Mouse (Mus musculus) midbrain, postnatal 0 days (tissue): ENCODE measurements around the gene Hspb7. TPM values are rescaled to one million over a fixed set of nuclear protein-coding genes. Genes with fewer than 3 reads are reported as not detected.

Source experiments
- ATAC-seq: fragments of 200-750 bp; cut with Nextera tagmentation; 2 replicates; pipeline ENCODE4 v1.8.0; 2017; ENCODE audit warnings: moderate number of reproducible peaks, mild to moderate bottlenecking, moderate TSS enrichment, moderate library complexity; ENCODE audit not compliant: low FRiP score
- DNase-seq: peaks from one replicate; pipeline ENCODE4 v3.0.0-alpha.2; 2015; ENCODE audit warnings: low spot score
- H3K27ac ChIP-seq: fragments of 300-500 bp; sonication (generic); 2 replicates; pipeline ENCODE4 v1.5.1; 2014; ENCODE audit warnings: low read depth, mild to moderate bottlenecking, low read length, mixed read lengths
- H3K27me3 ChIP-seq: fragments of 300-500 bp; sonication (generic); 2 replicates; pipeline ENCODE4 v1.6.1; 2014; ENCODE audit warnings: low read length, control low read depth, mixed read lengths; ENCODE audit not compliant: insufficient read depth
- H3K36me3 ChIP-seq: fragments of 300-500 bp; sonication (generic); 2 replicates; pipeline ENCODE4 v1.6.1; 2014; ENCODE audit warnings: low read length, control low read depth, mixed read lengths; ENCODE audit not compliant: insufficient read depth
- H3K4me1 ChIP-seq: fragments of 300-500 bp; sonication (generic); 2 replicates; pipeline ENCODE4 v1.6.1; 2014; ENCODE audit warnings: mild to moderate bottlenecking, control low read depth, antibody characterized with exemption, low read length, mixed read lengths; ENCODE audit not compliant: insufficient read depth
- H3K4me2 ChIP-seq: fragments of 300-500 bp; sonication (generic); 2 replicates; pipeline ENCODE4 v1.6.1; 2014; ENCODE audit warnings: low read depth, mild to moderate bottlenecking, low read length, mixed read lengths; ENCODE audit not compliant: poor library complexity, severe bottlenecking
- H3K4me3 ChIP-seq: fragments of 300-500 bp; sonication (generic); 2 replicates; pipeline ENCODE4 v1.5.1; 2014; ENCODE audit warnings: low read depth, mild to moderate bottlenecking, low read length, moderate library complexity
- H3K9ac ChIP-seq: fragments of 300-500 bp; sonication (generic); replicated peaks from 2 replicates; pipeline ENCODE4 v1.6.1; 2014; ENCODE audit warnings: mild to moderate bottlenecking, low read length, moderate library complexity, mixed read lengths; ENCODE audit not compliant: poor library complexity, severe bottlenecking
- H3K9me3 ChIP-seq: fragments of 300-500 bp; sonication (generic); 2 replicates; pipeline ENCODE4 v1.6.1; 2016; ENCODE audit warnings: low read length, control low read depth
- CTCF ChIP-seq: IDR thresholded peaks from 2 replicates; pipeline ENCODE4 v1.5.1; 2016; ENCODE audit warnings: antibody characterized with exemption, mild to moderate bottlenecking
- WGBS: fragments of 180-500 bp; shearing (Covaris S2); extraction: QIAGEN DNeasy Blood & Tissue Kit; methylation state at CpG from one replicate; pipeline ENCODE4 v1.1.7; 2014; 5-methylcytosine and 5-hydroxymethylcytosine counted together
- polyA plus RNA-seq: library from polyadenylated mRNA; unstranded; fragments of >200 nt; fragmentation: Nextera tagmentation; extraction: Ambion mirVana; gene quantifications from 2 replicates; pipeline ENCODE4 v1.2.1, GENCODE M21; 2015
- total RNA-seq: library from RNA; depleted of rRNA; stranded (reverse); fragments of >200 nt; gene quantifications from 2 replicates; pipeline ENCODE4 v1.2.3, GENCODE M21; 2014

Gene Hspb7
- total and polyA plus RNA-seq, 2 experiments from 2014 or later: 0.05 to 0.12 TPM

- TF ChIP-seq CTCF: no peak
- no peak for ATAC-seq
- H3K27ac ChIP-seq: no peak overlapping the region
- no peak for DNase-seq
- no peaks in the 10 kb centered on the region for H3K27me3 ChIP-seq
- no peak overlapping the region for H3K4me3 ChIP-seq
- H3K36me3 ChIP-seq: no peaks in the 10 kb centered on the region
- no peaks in the 10 kb centered on the region for H3K9me3 ChIP-seq
- no peak overlapping the region for H3K9ac ChIP-seq
- WGBS: 87% methylated on average over 12 of the region's 12 CpGs
- H3K4me2 ChIP-seq: no peak overlapping the region
- no peaks in the 10 kb centered on the region for H3K4me1 ChIP-seq
Observed at GRCm38 (mm10) chr4:141439083-141439803, 18.7 kb downstream of the Hspb7 start.

GRCm38 (mm10) chr4:141440877-141441276 is 20.3 kb downstream of the Hspb7 start:
- no peak for TF ChIP-seq CTCF
- no peaks in the 10 kb centered on the region for H3K9me3 ChIP-seq
- H3K4me2 ChIP-seq: no peak overlapping the region
- H3K9ac ChIP-seq: no peak overlapping the region
- DNase-seq: no peak
- H3K4me3 ChIP-seq: no peak overlapping the region
- 0 out of 2 replicates have a peak, but pooled peaks cover 7% of the 10 kb centered on the region for H3K4me1 ChIP-seq
- no peak for ATAC-seq
- H3K36me3 ChIP-seq: no peaks in the 10 kb centered on the region
- H3K27ac ChIP-seq: no peak overlapping the region
- no peaks in the 10 kb centered on the region for H3K27me3 ChIP-seq

GRCm38 (mm10) chr4:141443641-141444429 is 23.3 kb downstream of the Hspb7 start:
- no peak for DNase-seq
- Histone ChIP-seq H3K36me3 (peaks cover 17% of the 10 kb centered on the region), H3K4me1 (0 out of 2 replicates have a peak, but pooled peaks cover 7% of the 10 kb centered on the region), H3K27ac (no peak overlapping the region), H3K4me2 (peak overlapping the region; percentile 88), H3K27me3 (no peaks in the 10 kb centered on the region), H3K9ac (peak overlapping the region; percentile 92; the same call in 1 of the 2 replicates), H3K4me3 (peak overlapping the region; percentile 99), H3K9me3 (no peaks in the 10 kb centered on the region)
- ATAC-seq: no peak
- TF ChIP-seq CTCF: no peak
- 51% methylated on average over 11 of the region's 11 CpGs for WGBS

GRCm38 (mm10) chr4:141444451-141445327 is 24.1 kb downstream of the Hspb7 start, which contains the start of gene Zbtb17:
Gene Zbtb17 (plus strand): TSS chr4:141444654.
- WGBS: under 1% methylated on average over 69 of the region's 102 CpGs
- H3K4me2 ChIP-seq: peak within 1 kb of the TSS; percentile 88
- peak; percentile 89 for ATAC-seq
- no peak for TF ChIP-seq CTCF
- no peaks in the 10 kb centered on the region for H3K9me3 ChIP-seq
- peak within 1 kb of the TSS; percentile 83 for H3K27ac ChIP-seq
- H3K9ac ChIP-seq: peak within 1 kb of the TSS; percentile 92
- H3K36me3 ChIP-seq: peaks cover 25% of the 10 kb centered on the region
- H3K27me3 ChIP-seq: no peaks in the 10 kb centered on the region
- DNase-seq: peak; percentile 96
- H3K4me1 ChIP-seq: 0 out of 2 replicates have a peak, but pooled peaks cover 7% of the 10 kb centered on the region
- H3K4me3 ChIP-seq: peak within 1 kb of the TSS; percentile 99

GRCm38 (mm10) chr4:141445328-141445720 is 24.7 kb downstream of the Hspb7 start:
- Histone ChIP-seq H3K4me3 (peak overlapping the region; percentile 99), H3K4me2 (peak overlapping the region; percentile 88), H3K9ac (peak overlapping the region; percentile 92), H3K4me1 (0 out of 2 replicates have a peak, but pooled peaks cover 7% of the 10 kb centered on the region), H3K9me3 (no peaks in the 10 kb centered on the region), H3K36me3 (peaks cover 26% of the 10 kb centered on the region), H3K27ac (peak overlapping the region; percentile 83; the same call in 1 of the 2 replicates), H3K27me3 (no peaks in the 10 kb centered on the region)
- no peak for TF ChIP-seq CTCF
- ATAC-seq: no peak
- no peak for DNase-seq
- WGBS: 11% methylated on average over 14 of the region's 14 CpGs
